Mouse (Mus musculus) brain, adult 2 months (tissue): ENCODE data around the gene Agpat2.

Experiments
- DNase-seq: peaks from one replicate; pipeline ENCODE4 v3.0.0; 2011; ENCODE audit warnings: low read depth, low spot score

The Agpat2 gene

DNA sequence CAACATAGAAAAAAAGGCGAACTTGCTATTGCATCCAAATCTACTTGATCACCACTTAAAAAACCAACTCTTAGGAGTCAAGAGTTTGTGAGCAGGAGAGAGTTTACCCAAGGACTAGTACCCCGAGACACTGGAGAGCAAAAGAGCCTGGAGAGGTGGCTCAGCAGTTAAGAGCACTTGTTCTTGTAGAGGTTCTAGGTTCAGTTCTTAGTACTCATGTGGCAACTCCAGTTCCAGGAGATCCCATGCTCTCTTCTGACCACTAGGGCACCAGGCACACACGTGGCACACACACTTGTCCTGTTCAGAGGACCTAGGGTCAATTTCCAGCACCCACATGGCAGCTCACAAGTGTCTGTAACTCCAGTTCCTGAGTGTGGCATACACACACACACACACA, 21.9 kb upstream of the Agpat2 start:
- DNase-seq = no peak

DNA sequence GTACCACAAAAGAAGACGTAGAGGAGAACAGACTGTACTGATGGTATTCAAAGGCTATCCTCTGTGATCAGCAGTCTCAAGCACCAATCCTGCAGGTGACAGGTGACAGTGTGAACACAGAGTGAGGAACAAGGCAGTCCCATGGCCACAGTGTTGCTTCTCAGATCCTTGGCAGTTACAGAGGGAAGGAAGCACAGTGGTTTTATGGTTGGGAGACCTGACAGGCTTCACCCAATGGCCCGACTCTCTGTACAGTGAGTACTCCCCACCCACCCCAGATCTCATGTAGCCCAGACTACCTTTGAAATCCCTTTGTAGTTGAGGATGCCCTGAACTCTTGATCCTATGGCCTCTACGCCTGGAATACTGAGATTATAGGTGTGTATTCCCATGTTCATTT, 21.2 kb upstream of the Agpat2 start:
- DNase-seq = no peak

DNA sequence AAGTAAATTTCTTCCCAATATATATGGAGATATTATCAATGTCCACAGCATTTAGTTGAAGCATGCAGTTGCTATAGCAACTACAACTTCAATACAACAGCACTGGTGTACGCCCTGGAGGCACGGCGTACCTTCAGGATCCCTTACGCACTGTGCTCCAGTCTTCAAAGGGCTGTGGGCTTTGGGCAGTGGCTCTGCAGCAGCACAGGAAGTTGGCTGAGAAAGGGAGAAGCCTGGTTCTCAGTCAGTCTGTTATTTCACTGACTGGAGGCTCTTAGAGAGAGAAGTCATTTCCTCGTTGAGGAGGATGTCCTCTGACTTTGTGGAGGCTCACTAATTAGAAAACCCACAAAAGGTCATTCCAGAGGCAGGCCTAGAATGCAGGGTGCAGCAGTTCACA, 18.8 kb upstream of the Agpat2 start:
- DNase-seq = no peak

- peak; percentile 42 for DNase-seq
These were observed 17.0 kb upstream of the Agpat2 start for GRCm38 (mm10) chr2:26621246-26621645.

DNA sequence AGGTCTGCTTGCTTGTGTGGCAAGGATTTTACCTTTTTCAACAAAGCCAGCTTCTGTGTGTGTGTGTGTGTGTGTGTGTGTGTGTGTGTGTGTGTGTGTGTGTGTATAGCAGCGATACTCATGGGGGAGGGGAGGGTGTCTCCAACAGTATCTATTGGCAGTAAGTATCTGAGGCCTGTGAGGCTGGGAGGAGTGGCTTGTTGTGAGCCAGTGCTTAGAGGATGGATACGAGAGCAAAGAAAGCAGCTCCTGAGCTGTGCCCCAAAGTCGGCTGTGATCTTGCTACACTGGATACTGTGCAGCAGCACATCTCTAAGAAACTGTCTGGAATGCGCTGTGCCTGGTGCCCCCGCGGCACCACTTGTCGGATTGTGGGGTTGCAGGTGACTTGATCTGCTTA, 13.7 kb upstream of the Agpat2 start:
- no peak for DNase-seq

GRCm38 (mm10) chr2:26617331-26617730, 13.1 kb upstream of the Agpat2 start:
- DNase-seq = no peak

- no peak for DNase-seq
These were observed 11.4 kb upstream of the Agpat2 start for GRCm38 (mm10) chr2:26615459-26616124.

- no peak for DNase-seq
These were observed 10.7 kb upstream of the Agpat2 start for GRCm38 (mm10) chr2:26614903-26615302.

DNA sequence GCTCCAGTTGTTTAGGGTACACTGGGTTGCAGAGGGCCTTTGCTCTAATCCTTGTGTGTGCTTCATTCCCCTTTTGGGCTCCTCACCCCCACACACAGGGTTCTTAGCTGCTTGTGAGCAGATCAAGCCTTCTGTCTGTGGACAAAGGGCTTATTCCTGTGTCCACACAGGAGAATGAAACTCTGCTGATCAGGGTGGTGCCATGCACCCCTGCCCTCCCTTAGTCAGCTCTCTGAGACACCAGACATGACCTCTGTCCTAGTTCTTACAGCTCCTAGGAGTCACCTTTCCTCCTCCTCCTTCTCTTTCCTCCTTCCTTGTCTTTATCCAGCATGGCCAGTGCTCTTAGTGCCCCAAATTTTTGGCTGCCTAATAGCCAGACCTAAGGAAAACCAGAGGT, 7.7 kb upstream of the Agpat2 start:
- DNase-seq = no peak

DNA sequence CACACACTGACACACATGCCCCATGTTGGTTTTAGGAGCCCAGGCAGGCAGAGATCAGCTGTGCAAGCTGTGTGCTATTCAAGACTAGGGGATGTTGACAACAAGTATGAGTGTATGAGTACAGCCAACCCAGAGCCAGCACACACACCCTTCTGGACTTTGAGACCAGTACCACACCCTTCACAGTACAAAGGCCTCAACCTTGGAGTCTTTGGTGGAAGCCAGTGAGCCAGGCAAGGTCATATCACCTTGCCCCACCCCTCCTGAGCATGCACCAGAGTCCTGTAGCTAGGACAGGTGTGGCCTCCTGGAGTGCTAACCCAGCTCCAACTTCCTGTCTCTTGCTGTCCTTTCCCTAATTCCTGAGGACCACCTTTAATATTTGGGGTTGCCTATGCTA, 6.8 kb upstream of the Agpat2 start:
- no peak for DNase-seq

DNA sequence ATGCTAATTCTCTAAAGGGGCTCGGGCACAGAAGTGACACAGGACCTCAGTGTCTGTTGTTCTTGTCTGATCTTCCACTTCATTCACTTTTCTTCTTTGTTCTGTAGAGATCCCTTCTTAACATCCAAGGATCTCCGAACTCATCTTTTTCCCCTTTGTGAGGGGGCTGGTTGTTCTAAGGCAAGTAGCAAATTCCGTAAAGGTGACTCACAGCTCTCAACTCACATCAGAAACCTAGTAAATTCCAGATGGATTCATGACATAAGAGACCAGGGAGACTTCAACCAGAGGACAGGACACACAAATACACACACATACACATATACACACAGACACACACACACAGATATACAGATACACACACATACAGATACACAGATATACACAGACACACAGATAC, 6.3 kb upstream of the Agpat2 start:
- DNase-seq = no peak

GRCm38 (mm10) chr2:26609261-26609661, 5.0 kb upstream of the Agpat2 start:
- DNase-seq = no peak

DNA sequence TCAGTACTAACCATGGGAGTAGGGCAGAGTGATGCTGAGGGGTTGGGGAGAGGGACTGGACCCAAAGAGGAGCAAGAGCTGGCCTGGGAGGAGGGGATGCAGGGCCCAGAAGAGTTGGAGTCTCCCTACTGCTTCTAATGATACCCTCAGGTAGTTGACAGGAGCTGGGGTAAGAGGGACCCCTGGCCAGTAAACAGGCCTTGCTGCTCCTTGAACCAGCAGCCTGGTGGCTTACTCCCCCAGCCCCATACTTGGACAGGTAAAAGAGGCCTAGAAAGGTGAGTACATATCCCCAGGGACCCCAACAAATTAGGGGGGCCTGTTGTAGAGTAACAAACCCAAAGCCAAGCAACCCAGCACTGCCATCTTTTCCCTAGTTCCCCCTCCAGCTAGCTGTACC, 4.6 kb upstream of the Agpat2 start:
- no peak for DNase-seq

GRCm38 (mm10) chr2:26607056-26607910, 3.1 kb upstream of the Agpat2 start:
- DNase-seq = no peak

GRCm38 (mm10) chr2:26606579-26606978, 2.4 kb upstream of the Agpat2 start:
- no peak for DNase-seq

- no peak for DNase-seq
These were observed 1.1 kb upstream of the Agpat2 start for GRCm38 (mm10) chr2:26605331-26605730.

- DNase-seq = no peak
These were observed 1.1 kb downstream of the Agpat2 start for GRCm38 (mm10) chr2:26603159-26603558.

- no peak for DNase-seq
These were observed 1.6 kb downstream of the Agpat2 start for GRCm38 (mm10) chr2:26602631-26603030.

DNA sequence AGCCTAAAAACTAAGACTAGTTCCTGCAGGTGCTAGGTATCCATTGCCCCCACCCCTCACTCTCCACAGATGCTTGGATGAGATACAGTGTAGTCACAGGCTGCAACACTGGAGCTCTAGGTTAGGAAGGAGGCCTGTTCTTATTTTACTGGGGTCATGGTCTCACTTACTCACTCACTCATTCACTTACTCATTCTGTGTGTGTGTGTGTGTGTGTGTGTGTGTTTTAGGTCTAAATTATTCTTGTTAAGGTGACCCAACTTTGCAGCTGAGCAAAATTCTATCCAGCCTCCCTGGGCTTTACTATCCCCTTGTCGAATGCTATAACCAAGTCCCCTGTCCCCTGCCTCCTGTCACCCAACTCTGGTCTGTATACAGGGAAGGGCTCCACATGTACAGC, 2.6 kb downstream of the Agpat2 start:
- DNase-seq = no peak

GRCm38 (mm10) chr2:26600664-26601063, 3.6 kb downstream of the Agpat2 start:
- DNase-seq = no peak

- DNase-seq = no peak
These were observed 4.3 kb downstream of the Agpat2 start for GRCm38 (mm10) chr2:26599965-26600364.

DNA sequence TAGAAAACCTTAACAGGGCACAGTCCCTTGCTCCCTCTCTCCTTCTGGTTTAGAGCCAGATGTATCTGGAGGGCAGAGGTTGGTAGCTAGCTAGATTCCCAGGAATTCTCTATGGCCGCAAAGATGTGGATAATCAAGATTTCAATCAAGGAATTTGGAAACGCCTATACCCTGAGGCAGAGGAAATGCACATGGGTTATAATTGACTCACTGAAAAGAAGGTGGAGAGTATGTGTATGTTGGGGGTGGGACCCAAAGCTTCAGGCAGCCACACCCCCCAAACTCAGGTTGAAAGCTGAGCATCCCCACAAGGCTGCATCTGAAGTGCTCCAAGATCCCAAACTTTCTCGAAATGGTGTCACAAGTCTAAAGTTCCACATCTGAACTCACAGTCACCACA, 5.8 kb downstream of the Agpat2 start:
- DNase-seq = no peak

DNA sequence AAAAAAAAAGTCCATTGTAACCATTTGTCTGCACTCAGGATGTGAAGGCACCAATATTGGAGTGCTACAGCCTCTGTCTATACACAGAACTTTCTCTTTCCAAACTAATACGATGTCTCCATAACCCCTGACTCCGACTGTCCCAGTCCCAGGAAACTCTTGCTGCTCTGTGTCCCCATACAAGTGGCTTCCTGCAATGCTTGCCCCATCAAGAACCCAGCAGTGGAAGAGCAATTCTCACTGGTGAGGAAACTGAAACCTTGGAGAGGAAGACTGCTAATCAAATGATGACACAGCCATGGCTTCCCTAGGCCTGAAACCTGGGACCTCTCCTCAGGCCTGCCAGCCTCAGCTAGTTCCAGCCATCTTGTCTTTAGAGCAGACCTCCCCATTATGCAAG, 6.4 kb downstream of the Agpat2 start:
- no peak for DNase-seq
